Mouse (Mus musculus): ENCODE results near the gene Olfr342. TPM values are rescaled to one million over a fixed set of nuclear protein-coding genes. Genes with fewer than 3 reads are reported as not detected.

The Olfr342 gene
- not detected for polyA plus RNA-seq (2014; fragmentation: Illumina TruSeq; extraction: RNeasy Lipid Tissue Mini Kit (QIAGEN cat#74804); ENCODE audit: insufficient read depth, low read depth, low replicate concordance)

GRCm38 (mm10) chr2:36524698-36525097 is at the start of gene Olfr342:
Olfr342 (plus strand) TSS chr2:36524998.

GRCm38 (mm10) chr2:36482368-36482767 is 42.4 kb upstream of the Olfr342 start, which contains the start of gene Olfr341:
Olfr341 (minus strand) TSS chr2:36482468.

GRCm38 (mm10) chr2:36566362-36566761 is 41.6 kb downstream of the Olfr342 start, which contains the start of gene Olfr344:
Olfr344 (plus strand) TSS chr2:36566662.

Other genes with a start within 250 kb of the Olfr342 start
- gene Olfr338, start 151.5 kb upstream of the Olfr342 start, polyA plus RNA-seq (2014; fragmentation: Illumina TruSeq; extraction: RNeasy Lipid Tissue Mini Kit (QIAGEN cat#74804); ENCODE audit: insufficient read depth, low read depth, low replicate concordance) = not detected
- gene Olfr339, start 106.1 kb upstream of the Olfr342 start, polyA plus RNA-seq (2014; fragmentation: Illumina TruSeq; extraction: RNeasy Lipid Tissue Mini Kit (QIAGEN cat#74804); ENCODE audit: insufficient read depth, low read depth, low replicate concordance) = not detected
- not detected for gene Olfr340, start 72.4 kb upstream of the Olfr342 start, polyA plus RNA-seq (2014; fragmentation: Illumina TruSeq; extraction: RNeasy Lipid Tissue Mini Kit (QIAGEN cat#74804); ENCODE audit: insufficient read depth, low read depth, low replicate concordance)
- not detected for gene Olfr341, start 42.5 kb upstream of the Olfr342 start, polyA plus RNA-seq (2014; fragmentation: Illumina TruSeq; extraction: RNeasy Lipid Tissue Mini Kit (QIAGEN cat#74804); ENCODE audit: insufficient read depth, low read depth, low replicate concordance)
- not detected for gene Olfr344, start 41.7 kb downstream of the Olfr342 start, polyA plus RNA-seq (2014; fragmentation: Illumina TruSeq; extraction: RNeasy Lipid Tissue Mini Kit (QIAGEN cat#74804); ENCODE audit: insufficient read depth, low read depth, low replicate concordance)
- gene Olfr345, start 115.0 kb downstream of the Olfr342 start, polyA plus RNA-seq (2014; fragmentation: Illumina TruSeq; extraction: RNeasy Lipid Tissue Mini Kit (QIAGEN cat#74804); ENCODE audit: insufficient read depth, low read depth, low replicate concordance) = not detected
- gene Olfr346, start 160.8 kb downstream of the Olfr342 start, polyA plus RNA-seq (2014; fragmentation: Illumina TruSeq; extraction: RNeasy Lipid Tissue Mini Kit (QIAGEN cat#74804); ENCODE audit: insufficient read depth, low read depth, low replicate concordance) = not detected
- gene Olfr347, start 206.9 kb downstream of the Olfr342 start, polyA plus RNA-seq (2014; fragmentation: Illumina TruSeq; extraction: RNeasy Lipid Tissue Mini Kit (QIAGEN cat#74804); ENCODE audit: insufficient read depth, low read depth, low replicate concordance) = not detected

Measured in lung, adult 10 weeks (tissue).